Mouse (Mus musculus): ENCODE measurements at regions not wholly inside any gene's neighbourhood (a gene's known extent, or its start where the extent isn't known, plus 50 kb on each side); places are given as distances from the start of the nearest gene placed in this dataset.

DNA sequence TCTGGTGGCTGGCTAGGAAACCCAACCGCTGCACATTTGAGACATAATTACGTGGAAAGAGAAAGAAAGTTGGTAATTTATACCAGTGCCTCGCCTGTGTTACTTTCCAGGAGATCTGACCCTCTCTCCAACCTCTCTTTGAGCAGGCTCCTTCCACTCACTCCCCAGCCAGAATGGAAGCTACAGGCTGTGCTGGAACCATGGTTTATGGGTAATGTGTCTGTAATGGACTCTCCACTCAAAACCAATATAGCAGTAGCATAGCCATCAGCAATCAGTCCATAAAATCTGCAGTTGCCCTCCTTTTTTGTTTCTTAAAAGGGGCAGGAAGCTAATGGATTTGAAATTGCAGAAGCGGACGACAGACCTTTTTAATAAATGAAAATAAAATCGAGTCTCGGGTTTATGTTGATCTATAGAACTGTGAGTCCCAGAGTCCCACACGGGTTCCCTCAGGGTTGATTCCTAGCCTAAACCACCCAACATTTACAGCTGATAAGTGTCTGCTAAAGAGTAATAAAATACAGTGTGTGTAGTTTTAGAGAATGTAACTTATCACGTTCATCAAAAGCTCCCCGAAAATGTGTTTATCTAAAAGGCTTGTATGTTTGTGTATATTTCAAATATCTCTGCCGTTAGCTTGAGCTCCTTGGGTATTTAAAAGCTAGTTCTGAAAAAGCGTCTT lies 656.6 kb upstream of the Sox9 start:
- TF ChIP-seq TCF12 (IDR thresholded peaks at IDR 0.05; ENCODE audit: insufficient read depth, poor library complexity, severe bottlenecking) (no peak), TCF3 (IDR thresholded peaks at IDR 0.05; ENCODE audit: insufficient read length, low read depth) (no peak), CEBPB (IDR thresholded peaks at IDR 0.05; ENCODE audit: insufficient read depth, poor library complexity, severe bottlenecking) (no peak), POLR2AphosphoS2 (IDR thresholded peaks at IDR 0.05; ENCODE audit: insufficient read length, low read depth) (no peak), E2F4 (IDR thresholded peaks at IDR 0.05; ENCODE audit: insufficient read depth) (no peak), REST (IDR thresholded peaks at IDR 0.05; ENCODE audit: insufficient read depth, insufficient read length) (no peak), MAX (IDR thresholded peaks at IDR 0.05; ENCODE audit: low read depth) (no peak), MYOG (IDR thresholded peaks at IDR 0.05; ENCODE audit: control insufficient read depth in 1 of 3, insufficient read depth in 1 of 3, insufficient read length in 2 of 3, low read depth in 2 of 3) (no peak), POLR2A (IDR thresholded peaks at IDR 0.05; ENCODE audit: insufficient read length, low read depth) (no peak)
- no peak overlapping the region for H3K4me2 ChIP-seq (ENCODE audit: low read depth)
- H3K27me3 ChIP-seq (ENCODE audit: control insufficient read depth, insufficient read depth, insufficient read length): no peaks in the 10 kb centered on the region
- H3K79me2 ChIP-seq (ENCODE audit: control insufficient read depth, insufficient read depth): no peaks in the 10 kb centered on the region
- no peak overlapping the region for H3K4me3 ChIP-seq
- no peak overlapping the region for H3ac ChIP-seq (ENCODE audit: control insufficient read depth, insufficient read length)
- no peaks in the 10 kb centered on the region for H3K36me3 ChIP-seq (ENCODE audit: control insufficient read depth, insufficient read depth)

- Histone ChIP-seq H3K4me3 (no peak overlapping the region), H3K4me2 (ENCODE audit: low read depth) (no peak overlapping the region), H3ac (ENCODE audit: control insufficient read depth, insufficient read length) (no peak overlapping the region), H3K36me3 (ENCODE audit: control insufficient read depth, insufficient read depth) (no peaks in the 10 kb centered on the region), H3K79me2 (ENCODE audit: control insufficient read depth, insufficient read depth) (no peaks in the 10 kb centered on the region), H3K27me3 (ENCODE audit: control insufficient read depth, insufficient read depth, insufficient read length) (no peaks in the 10 kb centered on the region)
- TF ChIP-seq USF1 (IDR thresholded peaks at IDR 0.05; ENCODE audit: low read depth): no peak
Measured at GRCm38 (mm10) chr11:112130090-112130489, 651.9 kb upstream of the Sox9 start.

- Histone ChIP-seq H3K27me3 (ENCODE audit: control insufficient read depth, insufficient read depth, insufficient read length) (no peaks in the 10 kb centered on the region), H3K36me3 (ENCODE audit: control insufficient read depth, insufficient read depth) (no peaks in the 10 kb centered on the region), H3K4me2 (ENCODE audit: low read depth) (no peak overlapping the region), H3K79me2 (ENCODE audit: control insufficient read depth, insufficient read depth) (no peaks in the 10 kb centered on the region), H3K4me3 (no peak overlapping the region), H3ac (ENCODE audit: control insufficient read depth, insufficient read length) (no peak overlapping the region)
- TF ChIP-seq TCF3 (IDR thresholded peaks at IDR 0.05; ENCODE audit: insufficient read length, low read depth) (no peak), MAX (IDR thresholded peaks at IDR 0.05; ENCODE audit: low read depth) (no peak), POLR2A (IDR thresholded peaks at IDR 0.05; ENCODE audit: insufficient read length, low read depth) (no peak), MYOG (IDR thresholded peaks at IDR 0.05; ENCODE audit: control insufficient read depth in 1 of 3, insufficient read depth in 1 of 3, insufficient read length in 2 of 3, low read depth in 2 of 3) (no peak), CEBPB (IDR thresholded peaks at IDR 0.05; ENCODE audit: insufficient read depth, poor library complexity, severe bottlenecking) (no peak), MYOD1 (IDR thresholded peaks at IDR 0.05; ENCODE audit: control insufficient read depth in 1 of 3, insufficient read length in 2 of 3, low read depth in 2 of 3) (no peak), TCF12 (IDR thresholded peaks at IDR 0.05; ENCODE audit: insufficient read depth, poor library complexity, severe bottlenecking) (no peak), E2F4 (IDR thresholded peaks at IDR 0.05; ENCODE audit: insufficient read depth) (no peak), REST (IDR thresholded peaks at IDR 0.05; ENCODE audit: insufficient read depth, insufficient read length) (no peak), SRF (IDR thresholded peaks at IDR 0.05; ENCODE audit: control insufficient read depth, insufficient read length, low read depth) (no peak), POLR2AphosphoS2 (IDR thresholded peaks at IDR 0.05; ENCODE audit: insufficient read length, low read depth) (no peak), USF1 (IDR thresholded peaks at IDR 0.05; ENCODE audit: low read depth) (no peak)
Measured at GRCm38 (mm10) chr11:112137401-112138020, 644.5 kb upstream of the Sox9 start.

GRCm38 (mm10) chr11:112140058-112140457 lies 642.0 kb upstream of the Sox9 start:
- Histone ChIP-seq H3K4me3 (no peak overlapping the region), H3ac (ENCODE audit: control insufficient read depth, insufficient read length) (no peak overlapping the region), H3K36me3 (ENCODE audit: control insufficient read depth, insufficient read depth) (no peaks in the 10 kb centered on the region), H3K79me2 (ENCODE audit: control insufficient read depth, insufficient read depth) (no peaks in the 10 kb centered on the region), H3K4me2 (ENCODE audit: low read depth) (no peak overlapping the region), H3K27me3 (ENCODE audit: control insufficient read depth, insufficient read depth, insufficient read length) (no peaks in the 10 kb centered on the region)
- no peak for TF ChIP-seq MYOG (IDR thresholded peaks at IDR 0.05; ENCODE audit: control insufficient read depth in 1 of 3, insufficient read depth in 1 of 3, insufficient read length in 2 of 3, low read depth in 2 of 3)

DNA sequence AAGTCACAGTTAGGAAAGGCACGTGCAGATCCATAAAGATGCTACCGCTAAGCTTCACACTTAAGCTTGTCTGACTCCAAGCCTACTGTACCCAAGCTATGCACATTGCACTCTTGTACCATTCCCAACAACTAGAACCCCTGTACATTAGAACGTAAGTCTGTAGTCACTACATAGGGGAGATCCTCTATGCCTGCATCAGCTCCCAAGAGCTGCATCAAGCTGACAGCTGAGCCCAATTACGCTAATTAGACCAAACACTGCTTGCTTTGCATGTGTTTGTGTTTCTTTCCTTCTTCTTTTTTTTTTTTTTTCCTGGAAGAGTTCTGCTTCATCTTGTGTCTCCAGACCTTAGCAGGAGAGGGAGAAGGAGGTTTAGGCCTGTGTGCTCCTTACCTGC lies 641.5 kb upstream of the Sox9 start:
- no peak overlapping the region for H3ac ChIP-seq (ENCODE audit: control insufficient read depth, insufficient read length)

More for the DNA sequence above, 641.5 kb upstream of the Sox9 start:
- no peaks in the 10 kb centered on the region for H3K79me2 ChIP-seq (ENCODE audit: control insufficient read depth, insufficient read depth)
- H3K27me3 ChIP-seq (ENCODE audit: control insufficient read depth, insufficient read depth, insufficient read length): no peaks in the 10 kb centered on the region
- TF ChIP-seq TCF3 (IDR thresholded peaks at IDR 0.05; ENCODE audit: insufficient read length, low read depth) (no peak), MYOG (IDR thresholded peaks at IDR 0.05; ENCODE audit: control insufficient read depth in 1 of 3, insufficient read depth in 1 of 3, insufficient read length in 2 of 3, low read depth in 2 of 3) (no peak), MYOD1 (IDR thresholded peaks at IDR 0.05; ENCODE audit: control insufficient read depth in 1 of 3, insufficient read length in 2 of 3, low read depth in 2 of 3) (no peak), MAX (IDR thresholded peaks at IDR 0.05; ENCODE audit: low read depth) (no peak), E2F4 (IDR thresholded peaks at IDR 0.05; ENCODE audit: insufficient read depth) (no peak), USF1 (IDR thresholded peaks at IDR 0.05; ENCODE audit: low read depth) (no peak), REST (IDR thresholded peaks at IDR 0.05; ENCODE audit: insufficient read depth, insufficient read length) (no peak), POLR2AphosphoS2 (IDR thresholded peaks at IDR 0.05; ENCODE audit: insufficient read length, low read depth) (no peak), TCF12 (IDR thresholded peaks at IDR 0.05; ENCODE audit: insufficient read depth, poor library complexity, severe bottlenecking) (no peak), CEBPB (IDR thresholded peaks at IDR 0.05; ENCODE audit: insufficient read depth, poor library complexity, severe bottlenecking) (no peak), POLR2A (IDR thresholded peaks at IDR 0.05; ENCODE audit: insufficient read length, low read depth) (no peak), SRF (IDR thresholded peaks at IDR 0.05; ENCODE audit: control insufficient read depth, insufficient read length, low read depth) (no peak)
- no peaks in the 10 kb centered on the region for H3K36me3 ChIP-seq (ENCODE audit: control insufficient read depth, insufficient read depth)
- no peak overlapping the region for H3K4me2 ChIP-seq (ENCODE audit: low read depth)
- no peak overlapping the region for H3K4me3 ChIP-seq
